Mouse (Mus musculus) kidney, embryonic 14.5 days (tissue): Measurements from ENCODE around the gene Pdzd2. TPM values are rescaled to one million over a fixed set of nuclear protein-coding genes. Genes with fewer than 3 reads are reported as not detected.

Experiments used
- ATAC-seq: fragments of 200-750 bp; cut with Nextera tagmentation; 2 replicates; pipeline ENCODE4 v1.8.0; 2017; ENCODE audit warnings: moderate number of reproducible peaks, mild to moderate bottlenecking, moderate TSS enrichment, moderate library complexity; ENCODE audit not compliant: low FRiP score, low TSS enrichment
- H3K27ac ChIP-seq: fragments of 300-500 bp; sonication (generic); 2 replicates; pipeline ENCODE4 v1.5.1; 2014; ENCODE audit warnings: low read depth, mild to moderate bottlenecking, low read length, moderate library complexity, mixed read lengths
- H3K27me3 ChIP-seq: fragments of 300-500 bp; sonication (generic); 2 replicates; pipeline ENCODE4 v1.6.1; 2014; ENCODE audit warnings: mild to moderate bottlenecking, low read length; ENCODE audit not compliant: control insufficient read depth, insufficient read depth
- H3K36me3 ChIP-seq: fragments of 300-500 bp; sonication (generic); 2 replicates; pipeline ENCODE4 v1.6.1; 2014; ENCODE audit warnings: low read length, mixed read lengths; ENCODE audit not compliant: control insufficient read depth, insufficient read depth
- H3K4me1 ChIP-seq: fragments of 300-500 bp; sonication (generic); 2 replicates; pipeline ENCODE4 v1.6.1; 2014; ENCODE audit warnings: low read length, mixed read lengths; ENCODE audit not compliant: control insufficient read depth, insufficient read depth
- H3K4me2 ChIP-seq: fragments of 300-500 bp; sonication (generic); replicated peaks from 2 replicates; pipeline ENCODE4 v1.6.1; 2014; ENCODE audit warnings: low read depth, mild to moderate bottlenecking, low read length
- H3K4me3 ChIP-seq: fragments of 300-500 bp; sonication (generic); 2 replicates; pipeline ENCODE4 v1.5.1; 2014; ENCODE audit warnings: mild to moderate bottlenecking, low read length
- H3K9ac ChIP-seq: fragments of 300-500 bp; sonication (generic); 2 replicates; pipeline ENCODE4 v1.6.1; 2014; ENCODE audit warnings: low read depth, mild to moderate bottlenecking, low read length, moderate library complexity
- H3K9me3 ChIP-seq: fragments of 300-500 bp; sonication (generic); 2 replicates; pipeline ENCODE4 v1.6.1; 2016; ENCODE audit warnings: low read length; ENCODE audit not compliant: control insufficient read depth
- WGBS: fragments of 180-500 bp; shearing (Covaris S2); extraction: QIAGEN DNeasy Blood & Tissue Kit; methylation state at CpG from one replicate; pipeline ENCODE4 v1.1.7; 2014; 5-methylcytosine and 5-hydroxymethylcytosine counted together
- polyA plus RNA-seq: library from polyadenylated mRNA; unstranded; fragments of >200 nt; fragmentation: Nextera tagmentation; extraction: Ambion mirVana; gene quantifications from 2 replicates; pipeline ENCODE4 v1.2.1, GENCODE M21; 2014

The Pdzd2 gene
- polyA plus RNA-seq, 1 experiment from 2014 or later, result 43.7 TPM

DNA sequence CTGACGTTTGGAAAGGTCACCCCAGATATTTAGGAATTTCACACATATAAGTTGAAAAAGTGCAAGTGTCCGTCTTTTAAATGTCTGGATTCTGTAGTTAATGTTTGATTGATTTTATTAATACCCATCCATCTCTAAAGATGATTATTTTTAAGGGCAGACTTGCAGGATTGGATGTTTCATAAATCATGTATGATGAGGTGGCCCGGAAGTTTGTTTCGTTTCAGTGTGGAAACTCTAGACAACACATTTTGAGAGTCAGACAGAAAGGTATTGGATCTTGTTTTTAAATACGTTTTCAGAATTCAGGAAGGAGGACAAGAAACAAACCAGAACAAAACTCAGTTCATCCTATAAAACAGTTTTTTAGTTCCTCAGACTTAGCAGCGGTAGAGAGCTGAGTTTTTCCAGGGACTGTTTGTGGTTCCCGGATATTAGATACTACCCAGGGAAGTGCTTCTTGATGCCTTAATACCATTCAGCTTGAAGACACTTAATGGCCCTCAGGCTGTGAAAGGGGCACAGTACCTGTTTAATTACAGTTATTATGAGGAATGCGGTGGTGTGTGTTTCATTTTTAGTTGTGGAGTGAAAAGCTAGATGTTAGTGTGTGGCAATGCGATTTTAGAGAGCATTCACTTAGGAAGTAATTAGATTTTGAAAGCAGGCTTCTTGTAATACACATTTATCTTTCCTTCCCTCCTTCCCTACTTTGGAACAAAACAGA, 416.9 kb downstream of the Pdzd2 start:
- peak overlapping the region; percentile 98; the same call in 1 of the 2 replicates for H3K9ac ChIP-seq
- H3K27me3 ChIP-seq, result no peaks in the 10 kb centered on the region
- peaks cover 3% of the 10 kb centered on the region; the same call in 1 of the 2 replicates for H3K36me3 ChIP-seq
- peaks cover 10% of the 10 kb centered on the region; the same call in 1 of the 2 replicates for H3K4me1 ChIP-seq
- peak overlapping the region; percentile 99 for H3K4me3 ChIP-seq
- H3K4me2 ChIP-seq, result peak overlapping the region; percentile 84
- WGBS, result 7% methylated on average over 9 of the region's 9 CpGs
- H3K27ac ChIP-seq, result no peak overlapping the region
- no peak for ATAC-seq
- no peaks in the 10 kb centered on the region for H3K9me3 ChIP-seq

DNA sequence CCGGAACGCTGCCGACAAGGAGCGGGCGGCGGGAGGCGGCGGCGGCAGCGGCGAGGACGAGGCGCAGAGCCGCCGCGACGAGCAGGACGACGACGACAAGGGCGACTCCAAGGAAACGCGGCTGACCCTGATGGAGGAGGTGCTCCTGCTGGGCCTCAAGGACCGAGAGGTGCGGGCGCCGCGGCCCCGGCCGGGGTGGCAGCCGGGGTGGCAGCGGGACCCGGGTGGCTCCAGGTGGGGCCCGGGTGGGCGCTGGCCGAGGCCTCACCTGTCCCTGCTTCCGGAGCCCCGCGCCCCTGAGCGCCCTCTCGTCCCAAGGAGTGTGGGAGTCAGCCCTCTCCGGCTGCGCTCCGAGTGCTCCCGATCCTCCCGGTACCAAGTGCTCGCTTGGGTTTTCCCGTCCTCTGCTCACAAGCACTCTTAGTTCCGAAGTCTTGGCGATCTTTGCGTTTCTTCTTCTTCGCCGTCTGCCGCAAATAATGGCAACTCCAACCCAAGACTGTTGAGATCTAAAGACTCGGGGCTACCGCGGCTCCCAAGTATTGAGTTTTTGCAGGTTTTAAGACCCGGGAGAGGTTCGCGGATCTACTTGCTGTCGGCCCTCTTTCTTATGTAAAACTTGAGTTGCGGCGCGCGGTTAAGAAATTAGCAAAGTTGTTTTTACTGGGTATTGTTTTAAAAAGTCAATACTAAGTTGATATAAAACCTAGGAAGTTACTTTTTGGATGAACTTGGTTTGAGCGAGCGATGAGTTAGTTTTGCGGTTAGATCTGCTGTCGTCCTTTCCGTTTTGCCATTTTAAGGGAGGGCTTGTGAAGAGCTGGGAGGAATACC, 417.7 kb downstream of the Pdzd2 start, which contains the start of gene 1810049J17Rik:
Gene 1810049J17Rik (minus strand): TSS at position 112 of the 834 bp plus-strand sequence.
- peaks cover 10% of the 10 kb centered on the region; the same call in 1 of the 2 replicates for H3K4me1 ChIP-seq
- under 1% methylated on average over 68 of the region's 70 CpGs for WGBS

DNA sequence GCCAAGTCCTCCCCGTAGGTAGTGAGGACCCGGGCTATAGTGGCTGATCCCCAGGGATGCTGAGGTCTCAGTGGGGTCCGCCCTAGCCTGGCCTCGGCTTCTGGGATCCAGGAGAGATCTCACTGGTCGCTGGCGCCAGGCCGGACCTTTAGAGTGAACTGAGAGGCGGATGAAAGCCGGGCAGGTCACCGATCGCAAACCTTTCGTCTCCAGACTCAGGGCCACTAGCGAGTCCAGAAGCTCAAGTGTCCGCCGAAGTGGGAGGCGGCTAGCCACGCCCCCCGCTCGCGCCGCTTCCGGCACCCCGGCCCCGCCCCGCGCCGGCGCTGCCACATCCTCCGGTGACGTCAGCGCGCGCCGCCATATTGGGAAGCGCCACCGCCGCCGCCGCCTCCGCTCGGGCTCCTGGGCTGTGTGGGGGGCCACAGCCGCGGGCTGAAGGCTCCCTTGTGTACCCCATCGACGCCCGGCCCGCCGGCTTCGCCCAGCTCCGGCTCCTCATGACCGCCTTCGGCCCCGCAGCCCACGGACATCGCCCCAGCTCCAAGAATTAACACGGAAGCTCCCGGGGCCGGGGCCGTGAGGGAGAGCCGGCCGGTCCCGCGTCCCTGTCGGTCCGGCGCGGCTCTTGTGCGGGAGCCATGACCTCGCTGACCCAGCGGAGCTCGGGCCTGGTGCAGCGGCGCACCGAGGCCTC, 418.5 kb downstream of the Pdzd2 start, which contains the start of gene Golph3:
Gene Golph3 (plus strand): TSS at position 360 of the 697 bp plus-strand sequence.
- WGBS, result under 1% methylated on average over 72 of the region's 74 CpGs
- ATAC-seq, result peak; percentile 95
- H3K4me3 ChIP-seq, result peak within 1 kb of the TSS; percentile 99
- H3K36me3 ChIP-seq, result peaks cover 3% of the 10 kb centered on the region; the same call in 1 of the 2 replicates
- no peaks in the 10 kb centered on the region for H3K27me3 ChIP-seq
- peak within 1 kb of the TSS; percentile 96 for H3K27ac ChIP-seq
- peak within 1 kb of the TSS; percentile 98 for H3K9ac ChIP-seq
- no peaks in the 10 kb centered on the region for H3K9me3 ChIP-seq
- H3K4me2 ChIP-seq, result peak within 1 kb of the TSS; percentile 84
- H3K4me1 ChIP-seq, result peaks cover 10% of the 10 kb centered on the region; the same call in 1 of the 2 replicates

More for the DNA sequence above, 417.7 kb downstream of the Pdzd2 start, which contains the start of gene 1810049J17Rik:
- Histone ChIP-seq H3K36me3 (peaks cover 3% of the 10 kb centered on the region; the same call in 1 of the 2 replicates), H3K4me2 (peak within 1 kb of the TSS; percentile 84), H3K27ac (peak within 1 kb of the TSS; percentile 96), H3K27me3 (no peaks in the 10 kb centered on the region), H3K9me3 (no peaks in the 10 kb centered on the region), H3K4me3 (peak within 1 kb of the TSS; percentile 99), H3K9ac (peak within 1 kb of the TSS; percentile 98)
- peak; percentile 34 for ATAC-seq

DNA sequence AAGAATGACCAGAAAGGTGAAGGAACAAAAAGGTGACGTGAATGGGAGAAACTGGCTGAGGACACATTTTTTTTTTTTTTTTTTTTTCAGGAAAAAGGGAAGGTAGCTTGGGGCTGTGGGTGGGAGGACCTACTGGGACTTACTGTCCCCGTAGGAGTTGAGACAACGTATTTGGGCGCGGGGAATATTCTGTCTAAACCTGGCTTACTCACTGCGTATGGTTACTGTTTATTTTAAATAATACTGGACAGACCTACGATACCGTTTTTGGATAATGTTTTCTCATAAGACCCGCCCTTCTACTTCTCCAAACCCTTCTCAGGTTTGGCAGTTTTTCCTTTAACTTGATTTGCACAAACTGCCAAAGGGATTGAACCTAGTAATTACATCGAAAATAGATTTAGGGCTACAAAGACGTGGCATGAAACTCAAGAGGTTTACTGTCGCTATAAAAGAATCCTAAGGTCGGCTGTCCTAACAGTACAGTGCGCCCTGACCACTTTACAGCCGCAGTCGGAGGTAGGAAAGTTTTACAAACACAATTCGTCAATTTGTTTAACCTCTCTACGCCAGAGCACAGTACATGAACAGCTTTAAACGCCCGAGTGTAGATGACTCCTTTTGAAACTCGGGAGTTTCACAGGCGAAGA, 419.2 kb downstream of the Pdzd2 start:
- H3K4me3 ChIP-seq, result peak overlapping the region; percentile 99
- H3K4me2 ChIP-seq, result peak overlapping the region; percentile 84
- H3K9ac ChIP-seq, result peak overlapping the region; percentile 98
- ATAC-seq, result no peak
- no peaks in the 10 kb centered on the region for H3K36me3 ChIP-seq
- H3K4me1 ChIP-seq, result peaks cover 10% of the 10 kb centered on the region; the same call in 1 of the 2 replicates
- WGBS, result 2% methylated on average over 22 of the region's 22 CpGs
- H3K27ac ChIP-seq, result peak overlapping the region; percentile 74; the same call in 1 of the 2 replicates
- no peaks in the 10 kb centered on the region for H3K9me3 ChIP-seq
- no peaks in the 10 kb centered on the region for H3K27me3 ChIP-seq

DNA sequence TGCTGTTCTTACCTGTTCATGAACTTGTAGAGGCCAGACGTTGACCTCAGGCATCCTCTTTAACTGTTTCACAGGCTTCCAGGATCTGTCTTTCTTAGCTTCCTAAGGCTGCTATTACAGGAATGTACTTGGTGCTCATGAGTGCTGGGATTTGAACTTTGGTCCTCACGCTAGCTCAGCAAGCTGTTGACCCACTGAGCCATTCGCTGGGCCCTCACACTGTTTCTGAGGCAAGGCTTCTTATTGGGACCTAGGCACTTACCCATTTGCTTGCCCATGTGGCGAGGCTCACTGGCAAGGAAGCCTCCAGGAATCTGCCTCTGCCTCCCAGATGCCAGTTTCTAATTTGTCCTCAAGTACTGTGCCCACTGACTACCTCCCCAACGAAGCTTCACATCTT, 419.8 kb downstream of the Pdzd2 start:
- H3K9me3 ChIP-seq, result no peaks in the 10 kb centered on the region
- peak overlapping the region; percentile 84; the same call in 1 of the 2 replicates for H3K4me2 ChIP-seq

DNA sequence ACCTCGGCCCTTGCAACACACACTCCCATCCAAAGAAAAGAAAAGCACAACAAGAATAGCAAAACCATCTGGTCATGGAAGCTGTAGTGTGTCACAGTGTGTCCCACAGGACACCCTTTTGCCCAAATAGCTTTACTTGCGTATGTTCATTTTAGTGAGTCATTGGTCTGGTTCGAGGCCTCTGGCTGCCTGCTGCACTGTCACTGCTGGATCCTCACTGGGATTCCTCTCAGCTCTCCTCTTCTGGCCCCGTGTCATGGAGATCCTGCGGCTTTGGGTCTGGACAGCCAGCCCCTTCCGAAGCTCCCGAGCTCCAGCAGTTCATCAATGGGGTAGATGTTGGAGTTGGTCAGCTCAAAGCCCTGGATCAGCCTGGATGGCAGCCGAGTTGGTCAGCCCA, 421.3 kb downstream of the Pdzd2 start:
- Histone ChIP-seq H3K9ac (no peak overlapping the region), H3K27me3 (no peaks in the 10 kb centered on the region), H3K9me3 (no peaks in the 10 kb centered on the region), H3K4me3 (no peak overlapping the region), H3K4me2 (no peak overlapping the region), H3K27ac (no peak overlapping the region), H3K4me1 (peaks cover 7% of the 10 kb centered on the region; the same call in 1 of the 2 replicates), H3K36me3 (no peaks in the 10 kb centered on the region)
- WGBS, result 82% methylated on average over 8 of the region's 8 CpGs
- no peak for ATAC-seq

More for the DNA sequence above, 419.8 kb downstream of the Pdzd2 start:
- H3K4me1 ChIP-seq, result peaks cover 13% of the 10 kb centered on the region; the same call in 1 of the 2 replicates
- no peaks in the 10 kb centered on the region for H3K27me3 ChIP-seq
- no peak overlapping the region for H3K4me3 ChIP-seq
- H3K27ac ChIP-seq, result no peak overlapping the region
- WGBS, result 53% methylated on average over 5 of the region's 5 CpGs
- no peak for ATAC-seq
- no peaks in the 10 kb centered on the region for H3K36me3 ChIP-seq
- no peak overlapping the region for H3K9ac ChIP-seq

DNA sequence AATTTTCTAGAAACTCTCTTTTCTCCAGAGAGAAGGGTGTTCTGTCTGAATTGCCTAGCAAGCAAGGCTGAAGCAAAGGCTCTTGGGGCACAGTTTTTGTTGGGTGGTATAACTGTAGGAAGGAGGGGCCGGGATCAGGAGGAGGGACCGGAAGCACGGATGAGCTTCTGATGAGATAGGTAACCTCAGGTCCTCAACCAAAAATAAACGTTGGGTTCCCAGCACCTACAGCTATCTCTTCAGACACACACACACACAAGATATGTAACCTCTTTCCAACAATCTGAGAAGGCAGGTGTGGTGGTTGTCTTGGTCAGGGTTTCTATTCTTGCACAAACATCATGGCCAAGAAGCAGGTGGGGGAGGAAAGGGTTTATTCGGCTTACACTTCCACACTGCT, 422.4 kb downstream of the Pdzd2 start:
- Histone ChIP-seq H3K4me2 (no peak overlapping the region), H3K36me3 (no peaks in the 10 kb centered on the region), H3K9ac (no peak overlapping the region), H3K9me3 (no peaks in the 10 kb centered on the region), H3K4me3 (no peak overlapping the region), H3K4me1 (0 out of 2 replicates have a peak, but pooled peaks cover 2% of the 10 kb centered on the region), H3K27me3 (no peaks in the 10 kb centered on the region), H3K27ac (no peak overlapping the region)
- 80% methylated on average over 5 of the region's 5 CpGs for WGBS
- no peak for ATAC-seq

DNA sequence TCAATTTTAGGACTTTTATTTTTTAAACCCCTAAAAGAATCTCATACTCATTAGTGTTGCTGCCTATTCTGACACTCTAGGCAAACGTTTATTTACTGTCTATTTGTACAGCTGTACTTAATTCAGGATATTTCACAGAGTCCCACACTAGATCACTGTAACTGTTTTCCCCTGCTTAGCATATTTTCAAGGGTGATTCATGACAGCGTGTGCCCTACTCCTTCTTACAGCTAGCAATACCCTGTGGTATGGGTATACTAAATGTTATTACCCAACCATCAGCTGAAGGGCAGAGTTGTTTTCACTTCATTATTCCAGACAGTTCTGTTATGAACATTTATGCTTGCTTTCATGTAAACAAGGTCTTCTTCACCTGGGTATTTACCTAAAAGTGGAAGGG, 423.7 kb downstream of the Pdzd2 start:
- Histone ChIP-seq H3K9me3 (no peaks in the 10 kb centered on the region), H3K4me3 (no peak overlapping the region), H3K4me2 (no peak overlapping the region), H3K9ac (no peak overlapping the region), H3K36me3 (no peaks in the 10 kb centered on the region), H3K27ac (no peak overlapping the region), H3K27me3 (no peaks in the 10 kb centered on the region), H3K4me1 (0 out of 2 replicates have a peak, but pooled peaks cover 2% of the 10 kb centered on the region)
- WGBS, result 53% methylated on average over 2 of the region's 2 CpGs
- no peak for ATAC-seq
